Mouse (Mus musculus) regulatory T cell (primary cell): ENCODE measurements around the gene Dcdc2b.

ENCODE experiments used
- in situ Hi-C: fragments of 300-600 bp; cut with MboI, MseI; formaldehyde crosslinking; loops from one replicate; pipeline ENCODE4 v1.15.1; 2025; ENCODE audit warnings: high pct_unique_total_duplicates

Dcdc2b gene

GRCm38 (mm10) chr4:129614093-129614492 is at the start of gene Dcdc2b:
Dcdc2b (minus strand) TSS chr4:129614257.
- in situ Hi-C loops, result loop anchor here (10.0 kb wide), 1 partner anchor 269 kb away; no protein-coding TSS in a partner anchor

DNA sequence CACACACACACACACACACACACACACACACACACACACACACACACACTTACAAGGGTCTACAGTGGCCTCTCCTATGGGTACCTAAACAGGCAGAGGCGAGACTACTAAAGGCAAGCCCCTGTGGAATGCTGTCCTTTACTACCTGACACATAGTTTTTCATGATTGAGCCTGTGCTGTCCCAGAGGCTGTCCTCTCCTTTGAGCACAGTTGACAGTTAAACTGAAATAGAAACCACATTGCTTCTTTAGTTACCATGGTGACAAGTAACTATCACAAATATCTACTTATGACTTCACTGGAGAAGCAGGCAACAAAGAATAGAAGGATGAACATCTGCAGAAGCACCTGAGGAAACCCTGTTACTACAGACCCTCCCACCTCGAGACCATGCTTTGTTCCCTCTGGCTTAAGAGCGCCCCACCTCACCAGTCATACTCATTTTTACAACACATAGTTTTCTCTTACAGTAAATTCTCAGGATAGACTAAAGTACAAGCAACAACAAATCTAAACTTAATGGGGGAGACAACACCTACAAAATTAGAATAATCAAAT is 48.3 kb upstream of the Dcdc2b start:
- in situ Hi-C loops, result no loop called here

DNA sequence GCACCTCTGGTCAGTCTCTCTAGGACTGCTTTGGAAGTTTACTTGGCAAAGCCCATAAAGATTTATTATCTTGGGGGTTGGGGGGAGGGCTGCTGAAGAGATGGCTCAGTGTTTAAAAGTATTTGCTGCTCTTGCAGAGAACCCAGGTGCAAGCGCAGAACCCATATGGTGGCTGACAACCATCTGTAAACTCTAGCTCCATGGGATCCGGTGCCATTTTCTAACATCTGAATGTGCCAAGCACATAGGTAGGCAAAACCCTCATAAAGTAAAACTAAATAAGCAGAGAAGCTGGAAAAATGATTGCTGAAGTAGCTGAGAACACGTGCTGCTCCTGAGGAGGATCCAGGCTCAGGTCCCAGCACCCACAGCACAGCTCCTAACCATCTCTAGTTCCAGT is 47.5 kb upstream of the Dcdc2b start:
- in situ Hi-C loops, result no loop called here

- in situ Hi-C loops, result no loop called here
Observed at GRCm38 (mm10) chr4:129654770-129655169, 40.7 kb upstream of the Dcdc2b start.

DNA sequence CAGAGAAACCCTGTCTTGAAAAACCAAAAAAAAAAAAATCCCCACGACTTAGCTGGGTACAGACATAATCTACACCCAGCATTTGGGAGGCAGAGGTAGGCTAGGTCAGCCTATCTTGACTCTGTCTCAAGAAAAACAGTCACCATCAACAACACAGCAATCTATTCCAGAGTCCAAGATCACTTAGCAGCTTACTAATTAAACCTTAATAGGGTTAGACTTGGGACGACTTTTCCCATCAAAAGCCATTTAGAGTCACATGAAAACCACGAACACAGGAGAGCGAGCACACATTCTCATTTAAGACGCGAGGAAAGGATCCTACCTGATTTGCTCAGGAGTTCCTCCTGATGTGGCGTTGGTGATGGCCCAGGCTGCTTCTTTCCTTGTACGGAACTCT is 36.3 kb upstream of the Dcdc2b start:
- in situ Hi-C loops, result no loop called here

GRCm38 (mm10) chr4:129648656-129649055 is 34.6 kb upstream of the Dcdc2b start:
- in situ Hi-C loops, result loop anchor here (25.0 kb wide), 1 partner anchor 714 kb away; the partner anchor contains the start of genes Snrnp40 and Zcchc17

GRCm38 (mm10) chr4:129645204-129645603 is 31.1 kb upstream of the Dcdc2b start:
- in situ Hi-C loops, result loop anchor here (25.0 kb wide), 1 partner anchor 717 kb away; the partner anchor contains the start of genes Snrnp40 and Zcchc17

DNA sequence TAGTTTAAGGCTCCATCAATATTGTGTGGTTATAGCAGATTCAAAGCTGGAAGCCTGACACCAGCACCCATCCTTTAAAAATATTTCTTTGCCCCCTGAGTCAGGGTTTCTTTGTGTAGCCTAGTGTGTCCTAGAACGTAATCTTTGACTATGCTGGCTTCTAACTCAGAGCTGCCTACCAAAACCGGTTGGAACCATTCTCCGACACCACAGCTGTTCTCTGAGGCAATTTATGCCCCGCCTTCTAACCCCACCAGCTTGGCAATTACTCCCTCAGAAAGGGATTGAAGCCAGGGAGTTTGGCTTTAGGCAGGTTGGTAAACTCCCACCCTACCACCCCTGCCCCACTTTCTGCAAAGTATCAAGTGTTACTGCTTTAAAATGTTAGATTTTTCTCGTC is 27.7 kb upstream of the Dcdc2b start:
- in situ Hi-C loops, result loop anchor here (25.0 kb wide), 1 partner anchor 721 kb away; the partner anchor contains the start of genes Snrnp40 and Zcchc17

DNA sequence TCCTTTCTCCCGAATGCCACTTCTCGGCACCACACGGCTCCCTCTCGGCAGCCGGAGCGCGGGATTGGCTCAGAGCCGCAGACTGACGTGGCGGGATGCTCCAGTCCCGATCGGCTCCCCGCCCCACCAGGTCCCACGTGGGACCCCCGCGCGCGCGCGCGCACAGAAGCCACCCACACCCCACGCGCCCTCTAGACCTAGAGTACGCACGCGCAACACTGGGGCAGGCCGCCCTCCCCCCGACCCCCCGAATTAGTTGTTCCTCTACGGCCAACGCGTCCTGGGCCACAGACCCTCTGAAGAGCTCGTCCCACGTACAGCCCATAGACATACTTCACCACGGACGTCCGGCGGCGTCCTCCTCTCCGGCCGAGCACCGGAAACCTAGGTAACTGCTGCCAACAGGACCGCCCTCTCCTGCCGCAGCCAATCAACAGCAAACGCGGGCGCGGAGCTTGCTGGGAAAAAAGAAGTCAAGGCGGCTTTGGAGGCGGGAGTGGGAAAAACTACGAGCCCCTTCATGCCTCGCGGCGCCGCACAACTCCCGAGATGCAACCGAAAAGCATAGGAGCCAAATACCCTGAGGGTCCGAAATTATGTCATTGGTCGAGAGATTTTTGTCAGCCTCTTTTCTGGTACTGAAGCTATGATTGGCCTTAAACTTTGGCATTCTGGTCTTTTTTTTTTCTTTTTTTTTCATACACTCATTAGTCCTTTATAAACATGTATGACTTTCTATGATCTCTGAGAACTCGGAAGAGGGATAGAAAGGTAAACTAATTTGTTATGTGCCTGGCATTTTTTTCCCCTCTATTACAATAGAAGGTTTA is 26.8 kb upstream of the Dcdc2b start, which contains the start of gene Txlna:
Gene Txlna, minus strand, starts transcription at position 428 of the 830 bp plus-strand sequence.
- in situ Hi-C loops, result loop anchor here (25.0 kb wide), 1 partner anchor 721 kb away; the partner anchor contains the start of genes Snrnp40 and Zcchc17

- in situ Hi-C loops, result loop anchor here (25.0 kb wide), 1 partner anchor 722 kb away; the partner anchor contains the start of genes Snrnp40 and Zcchc17
Observed at GRCm38 (mm10) chr4:129640101-129640637, 26.1 kb upstream of the Dcdc2b start.

- in situ Hi-C loops, result loop anchor here (25.0 kb wide), 1 partner anchor 723 kb away; the partner anchor contains the start of genes Snrnp40 and Zcchc17
Observed at GRCm38 (mm10) chr4:129639221-129639620, 25.2 kb upstream of the Dcdc2b start.

DNA sequence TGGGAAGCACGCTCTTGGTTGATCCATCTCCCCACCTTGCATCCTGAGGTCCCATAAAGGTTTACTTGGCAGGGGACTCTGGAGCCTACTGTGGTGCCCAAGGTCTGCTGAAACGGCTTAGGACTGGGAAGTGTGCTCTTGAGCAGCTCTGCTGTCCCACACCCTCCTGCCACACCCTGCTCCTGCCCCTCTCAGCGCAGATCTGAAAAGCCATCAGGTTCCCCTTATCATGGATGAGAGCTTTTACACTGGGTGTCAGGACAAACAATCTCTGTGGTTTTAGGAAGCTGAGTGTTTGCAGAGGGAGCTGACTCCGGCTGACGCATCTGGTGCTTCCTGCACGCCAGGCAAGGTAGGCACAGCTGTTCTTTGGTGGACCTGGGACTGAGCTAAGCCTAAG is 19.8 kb upstream of the Dcdc2b start:
- in situ Hi-C loops, result loop anchor here (25.0 kb wide), 1 partner anchor 728 kb away; the partner anchor contains the start of genes Snrnp40 and Zcchc17

- in situ Hi-C loops, result loop anchor here (25.0 kb wide), 1 partner anchor 730 kb away; the partner anchor contains the start of genes Snrnp40 and Zcchc17
Observed at GRCm38 (mm10) chr4:129631867-129632266, 17.8 kb upstream of the Dcdc2b start.

- in situ Hi-C loops, result loop anchor here (25.0 kb wide), 1 partner anchor 731 kb away; the partner anchor contains the start of genes Snrnp40 and Zcchc17
Observed at GRCm38 (mm10) chr4:129630944-129631343, 16.9 kb upstream of the Dcdc2b start.

DNA sequence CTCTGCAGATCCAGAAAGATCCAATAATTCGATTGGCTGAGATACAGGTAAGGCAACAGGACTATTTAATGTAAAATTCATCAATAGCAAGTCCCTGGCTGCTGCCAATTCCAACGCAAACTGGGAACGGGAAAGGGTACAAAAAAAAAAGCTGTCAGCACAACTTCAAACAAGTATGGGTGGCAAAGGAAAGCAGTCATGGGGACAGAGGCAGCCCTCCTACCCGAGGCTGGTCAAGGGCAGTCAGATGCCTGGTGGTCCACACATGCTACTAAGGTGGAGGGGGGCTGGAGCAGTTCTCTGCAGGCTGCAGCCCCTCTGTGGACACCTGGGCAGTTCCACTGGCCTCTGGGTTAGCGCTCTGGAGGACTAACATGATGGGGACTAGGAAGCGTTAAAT is 12.0 kb upstream of the Dcdc2b start:
- in situ Hi-C loops, result loop anchor here (25.0 kb wide), 1 partner anchor 736 kb away; the partner anchor contains the start of genes Snrnp40 and Zcchc17

DNA sequence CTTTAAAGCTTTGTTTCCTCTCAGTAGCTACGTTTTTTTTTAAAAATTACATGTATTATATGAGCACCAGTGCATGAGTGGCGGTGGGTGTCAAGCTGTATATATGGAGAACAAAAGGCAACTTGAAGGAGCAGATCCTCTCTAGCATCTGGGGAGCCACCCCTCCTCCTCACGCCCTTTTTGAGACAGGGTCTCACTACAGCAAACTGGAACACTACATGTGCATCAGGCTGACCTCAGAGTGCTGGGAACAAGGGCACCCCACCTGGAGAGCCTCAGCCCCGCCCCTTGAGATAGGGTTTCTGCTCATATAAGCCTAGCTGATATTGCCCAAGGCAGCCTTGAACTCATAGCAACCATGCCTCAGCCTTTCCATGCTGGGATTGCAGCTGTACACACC is 11.4 kb upstream of the Dcdc2b start:
- in situ Hi-C loops, result loop anchor here (25.0 kb wide), 1 partner anchor 737 kb away; the partner anchor contains the start of genes Snrnp40 and Zcchc17

DNA sequence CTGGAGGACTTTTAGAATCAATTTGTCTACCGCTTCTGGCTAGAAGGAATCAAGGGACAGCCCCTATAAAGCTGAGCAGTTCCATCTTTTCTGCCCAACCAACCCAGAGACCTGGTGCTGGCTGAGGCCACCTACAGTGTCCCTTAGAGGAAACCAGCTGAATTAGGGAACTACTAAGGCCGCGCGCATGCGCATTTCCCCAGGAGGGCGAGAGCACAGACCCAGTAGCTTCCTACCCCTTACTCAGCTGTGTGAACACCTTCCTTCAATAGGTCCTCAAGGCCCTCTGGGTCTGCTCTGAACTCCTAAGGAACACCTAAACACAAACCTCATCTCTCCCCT is 10.9 kb upstream of the Dcdc2b start:
- in situ Hi-C loops, result loop anchor here (25.0 kb wide), 1 partner anchor 737 kb away; the partner anchor contains the start of genes Snrnp40 and Zcchc17

DNA sequence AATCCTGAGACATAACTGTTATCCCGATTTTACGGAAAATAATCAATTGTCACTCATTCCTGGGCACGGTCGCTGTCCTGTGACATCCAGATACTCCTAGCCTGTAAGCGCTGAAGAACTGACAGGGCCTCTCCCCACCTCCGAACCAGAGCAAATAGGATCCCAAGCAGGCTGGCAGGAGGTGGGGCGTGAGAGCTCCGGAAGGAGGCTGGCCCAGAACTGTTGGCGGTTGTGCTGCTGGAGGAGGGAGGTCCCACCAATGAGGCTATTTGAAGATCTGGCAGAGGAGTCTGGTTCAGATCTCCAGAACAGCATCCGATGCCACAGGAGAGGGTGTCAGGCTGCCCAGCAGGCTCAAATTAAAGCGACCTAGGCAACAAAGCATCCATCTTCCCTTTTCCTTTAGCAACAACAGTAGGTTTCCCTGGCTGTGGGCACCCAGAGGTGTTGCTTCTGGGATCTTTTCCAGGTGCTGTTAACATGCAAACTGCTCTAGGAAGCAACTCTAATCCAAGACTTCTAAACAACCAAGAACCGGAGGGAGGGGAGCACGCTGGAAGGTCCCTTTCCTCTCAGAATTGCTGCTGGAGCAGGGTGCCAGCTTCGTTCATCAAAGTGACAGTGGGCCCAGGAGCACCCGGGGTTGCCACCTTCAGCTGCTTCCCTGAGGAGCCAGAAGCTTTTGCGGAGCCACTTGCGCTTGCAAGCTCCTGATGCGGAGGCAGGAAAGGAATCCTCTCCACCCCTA is 10.4 kb upstream of the Dcdc2b start:
- in situ Hi-C loops, result loop anchor here (25.0 kb wide), 1 partner anchor 738 kb away; the partner anchor contains the start of genes Snrnp40 and Zcchc17

DNA sequence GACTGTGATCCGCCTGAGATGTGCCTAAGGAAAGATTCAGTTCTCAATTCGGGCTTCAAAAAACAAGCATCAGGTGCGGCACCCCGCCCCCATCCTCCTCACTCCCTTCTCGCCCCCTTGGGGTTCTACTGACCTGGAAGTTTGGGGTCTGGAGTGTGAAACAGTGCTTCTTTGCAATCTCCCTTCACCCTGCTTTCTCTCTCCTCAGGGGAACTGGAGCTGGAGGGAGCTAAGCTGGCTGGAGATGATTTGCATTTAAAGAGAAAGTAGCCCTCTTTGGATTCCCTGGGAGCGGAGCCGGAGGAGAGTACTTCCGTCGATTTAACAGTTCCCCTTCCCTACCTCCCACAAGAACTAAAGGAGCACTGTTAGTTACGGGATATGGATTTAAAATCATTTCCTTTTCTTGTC is 9.6 kb upstream of the Dcdc2b start, which contains the start of gene Ccdc28b:
Gene Ccdc28b, minus strand, starts transcription at position 267 of the 411 bp plus-strand sequence.
- in situ Hi-C loops, result no loop called here

DNA sequence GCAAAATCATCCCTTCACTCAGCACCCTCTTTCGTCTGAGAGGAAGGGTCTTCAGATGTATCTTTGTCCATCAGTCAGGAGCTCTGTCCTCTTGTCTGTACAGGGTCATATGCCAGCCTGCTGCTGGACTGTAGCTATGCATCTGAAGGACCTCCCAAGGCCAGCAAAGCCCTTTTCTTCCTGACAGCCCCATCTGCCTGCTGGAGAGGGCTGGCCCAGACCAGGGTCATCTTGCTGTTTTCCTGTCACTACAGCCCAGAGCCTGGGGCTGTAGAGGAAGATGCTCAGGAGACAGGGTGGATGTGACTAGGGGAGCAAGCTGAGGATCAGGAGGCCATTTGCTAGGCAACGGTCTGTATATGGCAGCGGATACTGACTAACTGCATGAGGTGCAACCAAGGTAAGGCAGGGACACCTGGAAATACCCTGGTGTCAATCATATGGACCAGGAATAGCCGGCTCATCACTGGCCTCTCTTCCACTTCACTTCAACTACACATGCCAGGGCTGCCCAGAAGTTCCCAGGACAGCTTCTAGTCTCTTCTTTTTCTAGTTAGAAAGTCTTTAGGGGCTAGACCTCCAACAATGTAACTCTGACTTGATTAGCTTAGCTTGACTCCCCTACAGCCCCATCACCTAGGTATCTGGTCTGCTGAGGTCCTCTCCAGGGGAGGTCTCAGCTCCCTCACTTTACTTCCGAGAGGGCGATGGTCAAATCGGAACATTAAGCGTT is 8.9 kb upstream of the Dcdc2b start:
- in situ Hi-C loops, result no loop called here
